Mouse (Mus musculus) left cerebral cortex, adult 6 months (tissue): ENCODE data around the gene Crip2. TPM values are rescaled to one million over a fixed set of nuclear protein-coding genes. Genes with fewer than 3 reads are reported as not detected.

Experiments
- long read RNA-seq, 2 experiments: library from polyadenylated mRNA; unstranded; transcript quantifications; one replicate each; pipeline ENCODE4 v2.0.0; 2019 to 2020
- polyA plus RNA-seq: library from polyadenylated mRNA; unstranded; fragments of <200 nt; fragmentation: Nextera tagmentation; gene quantifications from 2 replicates; pipeline ENCODE4 v1.2.3, GENCODE M21; 2021

The Crip2 gene
- polyA plus RNA-seq = 302 and 342 TPM in 2 replicates
- long read RNA-seq, experiment 1, transcript Crip2-201 (7 exons, 1,439 nt) = major isoform, 304 of 330 reads
- long read RNA-seq, experiment 1, transcript Crip2-206 (7 exons, 864 nt) = minor isoform, 9 of 330 reads
- long read RNA-seq, experiment 1, partial matches to known transcripts = 6 of 330 reads
- long read RNA-seq, experiment 1, other reads (novel, unspliced or antisense) = 7 of 330 reads
- long read RNA-seq, experiment 2, transcript Crip2-206 (7 exons, 864 nt) = minor isoform, 14 of 399 reads
- long read RNA-seq, experiment 2, transcript Crip2-201 (7 exons, 1,439 nt) = major isoform, 349 of 399 reads
- long read RNA-seq, experiment 2, transcript Crip2-203 (6 exons, 647 nt) = minor isoform, 5 of 399 reads
- long read RNA-seq, experiment 2, partial matches to known transcripts = 21 of 399 reads
- long read RNA-seq, experiment 2, other reads (novel, unspliced or antisense) = 10 of 399 reads

GRCm38 (mm10) chr12:113139908-113140615 is at the start of gene Crip2:
Gene Crip2 (plus strand): TSS chr12:113140236.

DNA sequence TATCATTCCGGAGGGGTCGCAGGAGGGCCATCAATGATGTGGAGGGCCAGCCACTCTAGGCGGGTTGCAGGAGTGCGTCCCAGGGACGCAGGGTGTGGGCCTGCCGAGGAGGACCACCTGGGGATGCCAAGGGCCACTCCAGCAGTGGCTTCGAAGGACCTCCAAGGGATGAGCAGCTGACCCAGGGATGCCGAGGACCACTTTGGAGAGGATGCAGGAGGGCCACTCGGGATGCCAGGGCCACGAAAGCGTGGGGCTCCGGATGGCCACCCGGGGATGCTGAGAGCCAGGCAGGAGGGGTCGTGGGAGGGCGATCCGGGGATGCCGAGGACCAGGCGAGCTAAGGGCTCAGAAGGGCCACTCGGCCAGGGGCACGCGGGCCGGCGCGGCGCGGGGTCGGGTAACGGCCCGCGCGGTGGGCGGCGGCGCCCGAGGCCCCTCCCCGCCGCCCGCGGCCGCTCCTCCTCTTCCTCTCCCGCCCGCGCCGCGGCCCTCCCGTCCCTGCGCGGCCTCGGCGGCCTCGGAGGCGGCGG is 42.2 kb upstream of the Crip2 start, which contains the start of gene Mta1:
Mta1 (plus strand) TSS at position 530 of the 533 bp plus-strand sequence.

GRCm38 (mm10) chr12:113146112-113147057 is 6.3 kb downstream of the Crip2 start, which contains the start of gene Crip1:
Gene Crip1 (plus strand): TSS chr12:113146316.

GRCm38 (mm10) chr12:113155887-113156539 is 16.0 kb downstream of the Crip2 start, which contains the start of gene Tedc1:
Gene Tedc1 (plus strand): TSS chr12:113156421.

DNA sequence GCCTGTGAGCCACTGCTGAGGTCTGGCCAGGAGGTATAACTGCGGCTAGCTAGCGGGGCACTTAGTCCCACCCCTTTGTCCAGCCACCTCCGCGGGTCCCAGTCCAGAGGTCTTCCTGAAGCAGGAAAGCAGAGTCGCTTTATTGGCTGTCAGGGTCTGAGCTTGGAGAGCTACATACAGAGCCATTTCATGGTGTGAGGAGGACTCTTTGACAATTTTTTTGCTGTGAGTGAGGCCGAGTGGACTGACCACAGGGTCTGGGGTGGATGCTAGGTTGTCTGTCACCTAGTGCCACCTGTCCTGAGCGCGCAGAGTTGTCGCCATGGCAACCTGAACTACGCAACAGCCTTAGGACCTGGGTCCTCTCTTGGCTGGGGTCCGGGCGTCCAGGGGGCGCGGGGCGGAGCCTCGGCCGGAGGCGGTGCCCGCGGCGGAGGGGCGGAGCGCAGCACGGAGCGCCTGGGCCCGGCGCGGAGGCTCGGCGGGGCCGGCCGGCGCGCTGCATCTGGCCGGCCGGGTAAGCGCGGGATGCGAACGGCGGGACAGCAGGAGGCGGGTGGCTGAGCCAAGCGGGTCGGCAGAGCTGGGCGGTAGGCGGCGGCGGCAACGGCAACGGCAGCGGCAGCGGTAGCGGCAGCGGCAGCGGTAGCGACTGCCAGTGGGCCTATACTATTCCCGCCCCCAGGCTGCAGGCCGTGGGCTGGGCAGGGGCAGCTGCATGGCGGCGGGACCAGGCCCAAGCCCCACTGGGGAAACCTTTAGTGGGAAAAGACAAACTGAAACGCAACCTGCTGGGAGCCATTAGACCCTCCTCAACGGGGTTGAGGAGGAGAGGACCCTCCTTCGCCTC is 45.6 kb downstream of the Crip2 start, which contains the start of gene Tmem121:
Tmem121 (plus strand) TSS at position 489 of the 850 bp plus-strand sequence.

Other genes starting within 250 kb of the Crip2 start
- gene Jag2, start 210.5 kb upstream of the Crip2 start, polyA plus RNA-seq = 4.3 and 4.5 TPM in 2 replicates
- 31.0 and 36.4 TPM in 2 replicates for gene Nudt14, start 198.1 kb upstream of the Crip2 start, polyA plus RNA-seq
- 41.7 and 52.1 TPM in 2 replicates for gene Btbd6, start 163.8 kb upstream of the Crip2 start, polyA plus RNA-seq
- gene Brf1, start 139.5 kb upstream of the Crip2 start, polyA plus RNA-seq = 22.3 and 63.3 TPM in 2 replicates
- gene Pacs2, start 125.7 kb upstream of the Crip2 start, polyA plus RNA-seq = 6.9 and 23.1 TPM in 2 replicates
- gene Tex22, start 65.7 kb upstream of the Crip2 start, polyA plus RNA-seq = not detected in 2 replicates
- 7.0 and 12.5 TPM in 2 replicates for gene Mta1, start 42.0 kb upstream of the Crip2 start, polyA plus RNA-seq
- 44.9 and 63.5 TPM in 2 replicates for gene Crip1, start 6.1 kb downstream of the Crip2 start, polyA plus RNA-seq
- gene Tedc1, start 16.2 kb downstream of the Crip2 start, polyA plus RNA-seq = 0.72 and 1.0 TPM in 2 replicates
- gene Tmem121, start 45.7 kb downstream of the Crip2 start, polyA plus RNA-seq = 18.6 and 19.9 TPM in 2 replicates